Mouse (Mus musculus) hindbrain, embryonic 11.5 days (tissue): ENCODE data around the gene Eif5a. TPM values are rescaled to one million over a fixed set of nuclear protein-coding genes. Genes with fewer than 3 reads are reported as not detected.

Source experiments
- ATAC-seq: fragments of 200-750 bp; cut with Nextera tagmentation; 2 replicates; pipeline ENCODE4 v1.8.0; 2017; ENCODE audit warnings: mild to moderate bottlenecking, moderate TSS enrichment, moderate library complexity; ENCODE audit not compliant: low FRiP score
- DNase-seq: peaks from one replicate; pipeline ENCODE4 v3.0.0-alpha.2; 2015; ENCODE audit warnings: low spot score
- H3K27ac ChIP-seq: fragments of 300-500 bp; sonication (generic); 2 replicates; pipeline ENCODE4 v1.5.1; 2014; ENCODE audit warnings: mild to moderate bottlenecking, low read depth, low read length
- H3K27me3 ChIP-seq: fragments of 300-500 bp; sonication (generic); 2 replicates; pipeline ENCODE4 v1.6.1; 2014; ENCODE audit warnings: mild to moderate bottlenecking, low read length, moderate library complexity, mixed read lengths; ENCODE audit not compliant: control insufficient read depth, insufficient read depth
- H3K36me3 ChIP-seq: fragments of 300-500 bp; sonication (generic); 2 replicates; pipeline ENCODE4 v1.6.1; 2014; ENCODE audit warnings: mild to moderate bottlenecking, low read length, moderate library complexity, mixed read lengths; ENCODE audit not compliant: control insufficient read depth, insufficient read depth
- H3K4me1 ChIP-seq: fragments of 300-500 bp; sonication (generic); replicated peaks from 2 replicates; pipeline ENCODE4 v1.6.1; 2014; ENCODE audit warnings: low read length, mixed read lengths; ENCODE audit not compliant: control insufficient read depth, insufficient read depth
- H3K4me2 ChIP-seq: fragments of 300-500 bp; sonication (generic); replicated peaks from 2 replicates; pipeline ENCODE4 v1.6.1; 2014; ENCODE audit warnings: mild to moderate bottlenecking, low read depth, low read length
- H3K4me3 ChIP-seq: fragments of 300-500 bp; sonication (generic); 2 replicates; pipeline ENCODE4 v1.5.1; 2014; ENCODE audit warnings: low read depth, low read length
- H3K9ac ChIP-seq: fragments of 300-500 bp; sonication (generic); 2 replicates; pipeline ENCODE4 v1.6.1; 2014; ENCODE audit warnings: low read depth, low read length
- H3K9me3 ChIP-seq: fragments of 300-500 bp; sonication (generic); 2 replicates; pipeline ENCODE4 v1.6.1; 2016; ENCODE audit warnings: low read length; ENCODE audit not compliant: control insufficient read depth
- WGBS: fragments of 180-500 bp; shearing (Covaris S2); extraction: QIAGEN DNeasy Blood & Tissue Kit; methylation state at CpG from one replicate; pipeline ENCODE4 v1.1.7; 2014; 5-methylcytosine and 5-hydroxymethylcytosine counted together
- polyA plus RNA-seq: library from polyadenylated mRNA; unstranded; fragments of >200 nt; fragmentation: Nextera tagmentation; extraction: Ambion mirVana; gene quantifications from 2 replicates; pipeline ENCODE4 v1.2.1, GENCODE M21; 2014

Eif5a gene
- polyA plus RNA-seq, 1 experiment from 2014 or later = 1,842 TPM

DNA sequence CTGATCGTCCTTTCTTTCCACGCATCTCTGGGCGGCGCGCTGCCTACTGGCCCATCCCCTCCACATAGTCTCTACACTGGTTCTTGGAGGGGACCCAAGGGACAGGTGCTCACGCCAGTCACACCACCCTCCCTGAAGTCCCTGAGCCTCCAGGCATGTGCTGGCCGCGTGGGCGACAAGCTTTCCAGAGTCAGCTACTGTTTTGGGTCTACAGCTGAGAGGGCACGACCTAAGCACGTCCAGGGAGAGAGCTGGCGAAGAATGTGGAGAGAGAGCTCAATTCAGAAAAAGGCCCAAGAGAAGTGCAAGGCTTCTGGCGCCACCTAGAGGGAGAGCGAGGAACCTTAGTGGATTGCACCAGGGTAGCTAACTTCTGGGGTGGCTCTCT is 27.0 kb upstream of the Eif5a start:
- H3K36me3 ChIP-seq = no peaks in the 10 kb centered on the region
- H3K4me1 ChIP-seq = peaks cover 6% of the 10 kb centered on the region; the same call in 1 of the 2 replicates
- peak overlapping the region; percentile 56 for H3K9ac ChIP-seq
- peak overlapping the region; percentile 47 for H3K4me3 ChIP-seq
- no peaks in the 10 kb centered on the region for H3K27me3 ChIP-seq
- WGBS = 2% methylated on average over 14 of the region's 14 CpGs
- ATAC-seq = peak; percentile 69
- DNase-seq = peak; percentile 95
- peak overlapping the region; percentile 75 for H3K27ac ChIP-seq
- peak overlapping the region; percentile 61 for H3K4me2 ChIP-seq
- no peaks in the 10 kb centered on the region for H3K9me3 ChIP-seq

DNA sequence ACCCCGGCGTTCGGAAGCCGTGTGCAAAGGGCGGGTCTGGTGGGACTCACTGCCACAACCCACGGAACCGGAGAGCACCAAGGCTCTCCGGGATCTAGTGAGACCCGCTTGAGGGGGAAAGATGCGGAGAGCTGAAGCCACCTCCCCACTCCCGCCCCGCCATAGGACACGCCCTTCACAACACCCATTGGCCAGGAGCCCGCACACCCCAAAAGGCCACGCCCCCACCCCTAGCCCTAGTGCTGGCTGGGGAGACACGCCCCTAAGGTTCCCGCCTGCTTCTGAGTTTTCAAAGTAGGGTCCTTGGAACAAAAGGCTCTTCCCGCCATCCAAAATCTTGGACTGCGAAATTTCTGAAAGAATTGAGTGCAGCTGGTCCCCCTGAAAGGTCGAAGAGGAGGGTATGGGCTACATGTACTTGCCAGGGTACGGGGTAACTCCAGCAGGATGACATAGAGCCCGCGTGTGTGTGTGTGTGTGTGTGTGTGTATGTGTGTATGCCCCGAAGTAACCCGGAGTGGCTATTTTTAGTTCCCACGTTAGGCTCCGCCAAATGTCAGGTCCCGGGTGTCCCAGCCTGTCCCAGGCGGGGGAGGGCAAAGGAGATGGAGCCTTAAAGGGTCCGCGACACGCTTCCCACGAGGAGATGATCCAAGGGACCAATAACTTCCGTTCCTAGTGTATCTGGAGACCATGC is 26.5 kb upstream of the Eif5a start, which contains the start of gene Slc2a4:
Gene Slc2a4, minus strand, starts transcription at position 123 of the 697 bp plus-strand sequence.
- peaks cover 6% of the 10 kb centered on the region; the same call in 1 of the 2 replicates for H3K4me1 ChIP-seq
- H3K27ac ChIP-seq = peak within 1 kb of the TSS; percentile 75
- peak within 1 kb of the TSS; percentile 56 for H3K9ac ChIP-seq
- H3K27me3 ChIP-seq = no peaks in the 10 kb centered on the region
- H3K9me3 ChIP-seq = no peaks in the 10 kb centered on the region
- DNase-seq (peak; percentile 96), ATAC-seq (peak; percentile 95)
- no peaks in the 10 kb centered on the region for H3K36me3 ChIP-seq
- peak within 1 kb of the TSS; percentile 61 for H3K4me2 ChIP-seq
- WGBS = under 1% methylated on average over 34 of the region's 34 CpGs
- H3K4me3 ChIP-seq = peak within 1 kb of the TSS; percentile 47

DNA sequence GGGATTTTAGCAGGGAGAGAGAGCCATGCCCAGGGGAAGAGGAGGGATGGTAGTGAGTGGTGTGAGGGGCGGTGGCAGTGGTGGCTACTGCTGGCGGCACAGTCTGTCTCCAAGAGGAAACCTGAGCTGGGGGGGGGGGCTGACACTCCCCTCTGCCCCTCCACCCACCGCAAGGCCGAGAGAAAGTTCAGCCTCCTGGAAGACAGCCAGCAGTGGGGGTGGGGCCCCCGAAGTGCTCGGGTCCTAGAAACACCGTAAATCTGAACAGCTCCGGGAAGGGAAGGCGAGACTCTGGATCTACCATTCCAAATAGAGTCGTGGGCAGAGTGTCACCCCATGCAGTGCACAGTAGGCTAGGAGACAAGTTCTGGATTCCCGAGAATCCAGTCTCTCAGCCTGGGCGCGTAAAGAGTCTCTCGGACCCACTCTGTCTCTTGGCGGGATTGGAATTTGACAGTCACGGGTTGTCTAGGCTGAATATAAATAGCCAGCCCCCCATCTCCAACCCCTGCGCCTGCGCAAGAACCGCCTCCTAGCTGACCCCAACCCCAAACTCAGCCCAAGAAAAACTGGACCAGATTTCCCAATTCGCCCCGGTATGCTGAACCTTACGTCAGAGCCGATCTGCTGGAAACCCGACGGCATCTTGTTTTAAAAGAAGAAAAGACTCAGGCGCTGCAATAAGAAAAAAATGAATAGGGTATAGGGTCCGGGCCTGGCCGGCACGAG is 25.7 kb upstream of the Eif5a start:
- H3K9me3 ChIP-seq = no peaks in the 10 kb centered on the region
- peak overlapping the region; percentile 61 for H3K4me2 ChIP-seq
- H3K9ac ChIP-seq = peak overlapping the region; percentile 55
- no peaks in the 10 kb centered on the region for H3K36me3 ChIP-seq
- peak; percentile 49 for DNase-seq
- peak overlapping the region; percentile 47 for H3K4me3 ChIP-seq
- peak; percentile 58 for ATAC-seq
- WGBS = 2% methylated on average over 29 of the region's 29 CpGs
- peaks cover 6% of the 10 kb centered on the region; the same call in 1 of the 2 replicates for H3K4me1 ChIP-seq
- H3K27ac ChIP-seq = 0 out of 2 replicates have a peak overlapping the region, but pooled peaks have one; percentile 10
- H3K27me3 ChIP-seq = no peaks in the 10 kb centered on the region

DNA sequence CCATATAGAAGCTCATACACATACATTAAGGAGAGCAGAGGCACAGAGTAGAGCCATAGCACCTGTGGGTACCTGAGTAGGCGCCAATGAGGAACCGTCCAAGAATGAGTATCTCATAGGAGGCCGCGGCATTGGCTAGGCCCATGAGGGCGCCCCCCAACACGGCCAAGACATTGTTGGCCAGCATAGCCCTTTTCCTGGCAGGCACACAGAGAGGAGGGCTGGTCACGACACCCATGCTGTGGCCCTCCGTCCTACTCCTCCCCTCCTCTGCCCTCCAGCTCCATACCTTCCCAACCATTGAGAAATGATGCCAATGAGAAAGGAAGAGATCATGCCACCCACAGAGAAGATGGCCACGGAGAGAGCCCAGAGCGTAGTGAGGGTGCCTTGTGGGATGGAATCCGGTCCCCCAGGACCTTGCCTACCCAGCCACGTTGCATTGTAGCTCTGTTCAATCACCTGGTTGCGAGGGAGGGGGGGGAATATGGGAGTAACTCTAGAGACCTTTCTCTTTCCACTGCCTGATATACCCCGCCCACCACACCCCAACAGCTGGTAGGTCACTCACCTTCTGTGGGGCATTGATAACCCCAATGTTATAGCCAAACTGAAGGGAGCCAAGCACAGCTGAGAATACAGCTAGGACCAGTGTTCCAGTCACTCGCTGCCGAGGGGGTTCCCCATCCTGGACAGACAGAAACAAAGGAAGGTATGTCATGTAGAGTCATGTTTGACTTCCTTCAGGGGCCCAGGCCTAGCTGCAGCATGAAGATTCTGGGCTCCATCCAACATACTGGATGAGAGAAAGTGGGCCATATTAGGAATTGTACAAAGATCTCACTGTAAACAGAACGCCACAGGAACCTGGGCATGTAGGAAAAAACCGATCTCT is 24.5 kb upstream of the Eif5a start:
- DNase-seq = no peak
- Histone ChIP-seq H3K36me3 (no peaks in the 10 kb centered on the region), H3K27ac (no peak overlapping the region), H3K4me2 (peak overlapping the region; percentile 17; the same call in 1 of the 2 replicates), H3K4me3 (peak overlapping the region; percentile 1; the same call in 1 of the 2 replicates), H3K9ac (no peak overlapping the region), H3K4me1 (peaks cover 6% of the 10 kb centered on the region; the same call in 1 of the 2 replicates), H3K27me3 (no peaks in the 10 kb centered on the region), H3K9me3 (no peaks in the 10 kb centered on the region)
- WGBS = 87% methylated on average over 18 of the region's 18 CpGs
- no peak for ATAC-seq

DNA sequence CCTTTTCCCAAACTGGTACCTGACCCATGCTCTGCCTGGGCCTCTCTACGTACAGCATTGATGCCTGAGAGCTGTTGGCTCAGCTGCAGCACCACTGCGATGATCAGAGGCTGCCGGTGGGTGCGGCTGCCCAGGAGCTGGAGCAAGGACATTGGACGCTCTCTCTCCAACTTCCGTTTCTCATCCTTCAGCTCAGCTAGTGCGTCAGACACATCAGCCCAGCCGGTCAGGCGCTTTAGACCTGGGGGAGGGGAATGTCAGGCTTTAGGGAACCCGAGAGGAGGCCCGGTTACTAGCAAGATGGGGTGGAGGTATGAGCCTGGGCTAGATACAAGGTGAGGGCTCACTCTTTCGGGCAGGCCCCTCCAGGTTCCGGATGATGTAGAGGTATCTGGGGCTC is 23.5 kb upstream of the Eif5a start:
- Histone ChIP-seq H3K9me3 (no peaks in the 10 kb centered on the region), H3K27me3 (no peaks in the 10 kb centered on the region), H3K4me2 (no peak overlapping the region), H3K4me3 (no peak overlapping the region), H3K9ac (no peak overlapping the region), H3K36me3 (no peaks in the 10 kb centered on the region), H3K27ac (no peak overlapping the region), H3K4me1 (peaks cover 6% of the 10 kb centered on the region; the same call in 1 of the 2 replicates)
- no peak for DNase-seq
- no peak for ATAC-seq
- 83% methylated on average over 13 of the region's 13 CpGs for WGBS

DNA sequence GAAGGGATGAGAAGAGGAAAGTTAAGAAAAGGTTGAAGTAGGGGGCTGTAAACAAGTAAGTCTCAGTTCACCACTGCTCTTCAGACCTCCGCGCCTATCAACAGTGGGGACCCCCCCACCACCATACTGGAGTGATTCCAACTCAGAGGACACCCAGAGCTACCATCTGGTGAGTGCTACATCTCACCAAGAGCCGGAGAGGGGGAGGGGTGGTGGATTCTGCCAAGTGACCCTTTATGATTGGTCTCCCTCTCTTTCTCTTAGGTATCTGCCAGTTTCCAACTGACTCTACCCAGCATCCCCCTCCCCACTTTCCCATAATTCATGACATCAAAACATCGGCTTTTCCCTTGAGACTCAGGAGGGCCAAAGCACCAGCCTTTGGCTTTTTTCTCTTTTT is 19.2 kb upstream of the Eif5a start:
- Histone ChIP-seq H3K27me3 (peaks cover 27% of the 10 kb centered on the region), H3K4me2 (no peak overlapping the region), H3K4me1 (peaks cover 5% of the 10 kb centered on the region), H3K27ac (no peak overlapping the region), H3K4me3 (no peak overlapping the region), H3K36me3 (no peaks in the 10 kb centered on the region), H3K9me3 (no peaks in the 10 kb centered on the region), H3K9ac (no peak overlapping the region)
- ATAC-seq (no peak), DNase-seq (no peak)
- 82% methylated on average over 4 of the region's 4 CpGs for WGBS

DNA sequence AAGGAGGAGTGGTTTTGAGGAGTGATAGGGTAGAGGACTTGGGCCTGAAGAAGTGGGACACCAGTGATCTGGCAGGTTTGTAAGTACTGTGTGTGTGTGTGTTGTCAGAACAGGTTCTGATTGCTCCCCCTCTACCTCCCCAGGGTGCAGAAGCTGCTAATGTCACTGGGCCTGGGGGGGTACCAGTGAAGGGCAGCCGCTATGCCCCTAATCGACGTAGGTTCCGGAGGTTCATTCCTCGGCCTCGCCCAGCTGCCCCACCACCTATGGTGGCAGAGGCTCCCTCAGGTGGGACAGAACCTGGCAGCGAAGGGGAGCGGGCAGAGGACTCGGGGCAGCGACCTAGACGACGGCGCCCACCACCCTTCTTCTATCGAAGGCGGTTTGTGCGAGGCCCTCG is 18.0 kb upstream of the Eif5a start:
- no peak for ATAC-seq
- WGBS = 90% methylated on average over 17 of the region's 17 CpGs
- Histone ChIP-seq H3K4me2 (no peak overlapping the region), H3K9me3 (no peaks in the 10 kb centered on the region), H3K36me3 (no peaks in the 10 kb centered on the region), H3K27ac (no peak overlapping the region), H3K4me1 (peaks cover 5% of the 10 kb centered on the region), H3K27me3 (peaks cover 32% of the 10 kb centered on the region), H3K9ac (no peak overlapping the region), H3K4me3 (no peak overlapping the region)
- DNase-seq = no peak

DNA sequence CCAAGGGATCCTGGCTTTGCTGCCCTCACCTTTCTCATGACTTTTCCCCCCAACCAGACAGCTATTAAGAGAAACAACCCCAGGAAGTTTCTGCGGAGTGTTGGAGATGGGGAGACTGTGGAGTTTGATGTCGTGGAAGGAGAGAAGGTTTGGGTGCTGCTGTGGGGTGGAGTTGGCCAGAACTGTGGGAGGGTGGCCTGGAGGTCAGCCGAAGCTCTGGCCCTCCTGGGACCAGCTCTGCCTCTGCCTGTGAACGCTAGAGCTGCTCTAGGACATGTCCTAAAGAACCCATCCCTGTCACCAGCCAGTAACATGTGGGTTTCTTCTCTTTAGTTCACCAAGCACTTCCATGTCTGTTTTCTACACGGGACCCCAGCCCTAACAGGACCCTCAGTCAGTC is 17.4 kb upstream of the Eif5a start:
- H3K9ac ChIP-seq = no peak overlapping the region
- H3K4me3 ChIP-seq = no peak overlapping the region
- no peak overlapping the region for H3K4me2 ChIP-seq
- no peaks in the 10 kb centered on the region for H3K36me3 ChIP-seq
- H3K9me3 ChIP-seq = no peaks in the 10 kb centered on the region
- DNase-seq = no peak
- no peak for ATAC-seq
- peaks cover 5% of the 10 kb centered on the region for H3K4me1 ChIP-seq
- 62% methylated on average over 5 of the region's 5 CpGs for WGBS
- H3K27me3 ChIP-seq = peaks cover 34% of the 10 kb centered on the region
- no peak overlapping the region for H3K27ac ChIP-seq
